7 mouse cellular contexts compared by ENCODE assay signal in the genomic region with DNA sequence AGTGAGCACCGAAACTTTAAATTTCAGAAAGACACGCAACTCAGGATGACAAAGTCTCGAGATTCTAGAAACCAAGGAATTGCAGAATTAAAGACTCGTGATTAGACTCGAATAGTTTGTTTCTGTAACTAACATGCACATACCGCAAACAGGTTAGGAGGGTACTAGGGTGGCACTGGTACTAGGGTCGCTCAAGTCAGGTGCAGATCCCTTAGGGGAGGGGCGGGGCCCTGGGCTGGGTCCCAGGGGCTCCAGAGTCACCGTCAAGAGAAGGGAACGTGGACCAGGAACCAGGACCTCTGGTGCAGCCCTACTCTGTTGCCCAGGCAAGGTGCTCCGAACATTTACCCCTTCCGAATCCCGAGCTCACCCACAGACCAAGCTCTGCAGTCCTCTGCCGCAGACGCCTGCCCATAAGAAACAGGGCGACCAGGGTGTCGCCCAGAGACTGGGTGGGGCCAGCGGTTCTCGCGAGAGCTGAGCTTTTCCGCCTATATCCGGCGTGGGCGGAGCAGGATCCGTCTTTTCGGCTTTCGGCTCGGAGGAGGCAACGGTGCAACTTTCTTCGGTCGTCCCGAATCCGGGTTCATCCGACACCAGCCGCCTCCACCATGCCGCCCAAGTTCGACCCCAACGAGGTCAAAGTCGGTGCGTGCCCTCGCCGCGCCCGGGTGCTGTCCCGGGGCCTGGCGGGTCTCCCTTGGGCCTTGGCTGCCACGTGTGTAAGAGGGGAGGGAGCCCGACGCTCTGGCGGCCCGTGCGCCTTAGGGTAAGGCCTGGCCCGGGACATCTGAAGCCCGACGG. TPM values are rescaled to one million over a fixed set of nuclear protein-coding genes. Genes with fewer than 3 reads are reported as not detected.
A peak's percentile ranks its signal among the peaks of the same experiment; 100 is the strongest.
DNase-seq lines count a peak whose midpoint lies in the region; ATAC-seq lines count a peak whose summit lies in the region.

Gene Rpl12, plus strand, starts transcription at position 368 of the 804 bp plus-strand sequence.
Gene Lrsam1, minus strand, starts transcription at position 423 of the 804 bp plus-strand sequence.

- H3K4me2 ChIP-seq in limb, embryonic 11.5 days (ENCODE audit: low read depth, severe bottlenecking): peak within 1 kb of the TSS; percentile 68
- H3K4me2 ChIP-seq in midbrain, embryonic 14.5 days (ENCODE audit: low read length): peak within 1 kb of the TSS; percentile 98

- peak within 1 kb of the TSS; percentile 96 for H3K27ac ChIP-seq in embryonic facial prominence, embryonic 10.5 days (replicated peaks)
- peak within 1 kb of the TSS; percentile 57 for H3K27ac ChIP-seq in limb, embryonic 11.5 days (replicated peaks; ENCODE audit: low read depth, low read length)
- peak within 1 kb of the TSS; percentile 76 for H3K27ac ChIP-seq in midbrain, embryonic 14.5 days (replicated peaks; ENCODE audit: low read depth, low read length)

- peaks cover 45% of the 10 kb centered on the region for H3K36me3 ChIP-seq in embryonic facial prominence, embryonic 10.5 days (replicated peaks)
- H3K36me3 ChIP-seq in limb, embryonic 11.5 days (ENCODE audit: control insufficient read depth, insufficient read depth, low read length): peaks cover 13% of the 10 kb centered on the region
- peaks cover 40% of the 10 kb centered on the region for H3K36me3 ChIP-seq in midbrain, embryonic 14.5 days (ENCODE audit: control insufficient read depth, insufficient read depth, low read length)

- H3K4me3 ChIP-seq in embryonic facial prominence, embryonic 10.5 days: peak within 1 kb of the TSS; percentile 88
- peak within 1 kb of the TSS; percentile 75 for H3K4me3 ChIP-seq in limb, embryonic 11.5 days (ENCODE audit: low read depth, low read length)
- peak within 1 kb of the TSS; percentile 81 for H3K4me3 ChIP-seq in midbrain, embryonic 14.5 days (replicated peaks; ENCODE audit: low read depth, low read length)

- peaks cover 45% of the 10 kb centered on the region for H3K4me1 ChIP-seq in embryonic facial prominence, embryonic 10.5 days
- peaks cover 16% of the 10 kb centered on the region for H3K4me1 ChIP-seq in limb, embryonic 11.5 days (ENCODE audit: control insufficient read depth, insufficient read depth, low read length)
- H3K4me1 ChIP-seq in midbrain, embryonic 14.5 days (ENCODE audit: control insufficient read depth, insufficient read depth, low read length): peaks cover 20% of the 10 kb centered on the region

- WGBS in embryonic facial prominence, embryonic 10.5 days: 3% methylated on average over 55 of the region's 55 CpGs
- 3% methylated on average over 55 of the region's 55 CpGs for whole genome bisulfite sequencing in limb, embryonic 11.5 days
- 4% methylated on average over 55 of the region's 55 CpGs for WGBS in midbrain, embryonic 14.5 days

- ATAC-seq in granulocyte monocyte progenitor cell, adult 5-6 weeks (replicated peaks; ENCODE audit: poor library complexity, severe bottlenecking): peak; percentile 83
- ATAC-seq in limb, embryonic 11.5 days (ENCODE audit: insufficient number of reproducible peaks, low FRiP score, low TSS enrichment, low read depth): peak; percentile 90
- peak; percentile 94 for ATAC-seq in midbrain, embryonic 14.5 days (ENCODE audit: low FRiP score, low TSS enrichment)

- peak; percentile 97 for DNase-seq in adrenal gland, postnatal 10 days
- peak; percentile 94 for DNase-seq in embryonic facial prominence, embryonic 10.5 days (ENCODE audit: low spot score)
- DNase-seq in kidney, adult 11 months: peak; percentile 91
- peak; percentile 95 for DNase-seq in limb, embryonic 11.5 days (ENCODE audit: low spot score)
- DNase-seq in midbrain, embryonic 14.5 days: peak; percentile 97
- DNase-seq in spleen, adult 18-20 months: peak; percentile 92 to 96

- peak within 1 kb of the TSS; percentile 90 for H3K9ac ChIP-seq in limb, embryonic 11.5 days (ENCODE audit: low read length)
- H3K9ac ChIP-seq in midbrain, embryonic 14.5 days (replicated peaks; ENCODE audit: low read length): peak within 1 kb of the TSS; percentile 81

- no peaks in the 10 kb centered on the region for H3K27me3 ChIP-seq in embryonic facial prominence, embryonic 10.5 days (replicated peaks; ENCODE audit: low read depth, poor library complexity, severe bottlenecking)
- no peaks in the 10 kb centered on the region for H3K27me3 ChIP-seq in limb, embryonic 11.5 days (ENCODE audit: control insufficient read depth, insufficient read depth, low read length)
- no peaks in the 10 kb centered on the region for H3K27me3 ChIP-seq in midbrain, embryonic 14.5 days (ENCODE audit: control insufficient read depth, insufficient read depth, low read length)

- no peaks in the 10 kb centered on the region for H3K9me3 ChIP-seq in embryonic facial prominence, embryonic 10.5 days
- H3K9me3 ChIP-seq in limb, embryonic 11.5 days (ENCODE audit: control insufficient read depth, low read length): no peaks in the 10 kb centered on the region
- no peaks in the 10 kb centered on the region for H3K9me3 ChIP-seq in midbrain, embryonic 14.5 days (ENCODE audit: control insufficient read depth, low read length)

RNA-seq across cellular contexts. Expression of gene Rpl12, which starts in this region (rescaled TPM):
- total RNA-seq in adrenal gland, postnatal 10 days (2021): 100 to 1,000 TPM; 174 to 187 TPM
- 196 and 200 TPM in 2 replicates for polyA plus RNA-seq in embryonic facial prominence, embryonic 10.5 days (2016; fragmentation: Nextera tagmentation; extraction: Ambion mirVana)
- 3,079 and 3,298 TPM in 2 replicates for total RNA-seq in granulocyte monocyte progenitor cell, adult 5-6 weeks (2014; fragmentation: Nextera tagmentation)
- 2,139 and 2,991 TPM in 2 replicates for total RNA-seq in granulocyte monocyte progenitor cell, adult 5-6 weeks (2017)
- polyA plus RNA-seq in limb, embryonic 11.5 days (2014; fragmentation: Nextera tagmentation; extraction: Ambion mirVana): 191 and 198 TPM in 2 replicates
- 105 and 110 TPM in 2 replicates for polyA plus RNA-seq in midbrain, embryonic 14.5 days (2014; fragmentation: Nextera tagmentation; extraction: Ambion mirVana)

RNA-seq across cellular contexts. Expression of gene Lrsam1, which starts in this region (rescaled TPM):
- total RNA-seq in adrenal gland, postnatal 10 days (2021): 10 to 100 TPM; 14.6 to 23.7 TPM
- 7.8 and 8.9 TPM in 2 replicates for polyA plus RNA-seq in embryonic facial prominence, embryonic 10.5 days (2016; fragmentation: Nextera tagmentation; extraction: Ambion mirVana)
- 9.6 and 14.7 TPM in 2 replicates for total RNA-seq in granulocyte monocyte progenitor cell, adult 5-6 weeks (2014; fragmentation: Nextera tagmentation)
- 2.8 and 3.2 TPM in 2 replicates for total RNA-seq in granulocyte monocyte progenitor cell, adult 5-6 weeks (2017)
- polyA plus RNA-seq in limb, embryonic 11.5 days (2014; fragmentation: Nextera tagmentation; extraction: Ambion mirVana): 6.0 and 7.0 TPM in 2 replicates
- polyA plus RNA-seq in midbrain, embryonic 14.5 days (2014; fragmentation: Nextera tagmentation; extraction: Ambion mirVana): 19.8 and 20.2 TPM in 2 replicates

Comparison
In these comparisons a context has a peak if more than half of its experiments do, and no peak if none do; other contexts are left out.
1. Peak in every context shown above with its lines: DNase-seq, ATAC-seq, H3K4me3 ChIP-seq and H3K27ac ChIP-seq.
2. RNA of gene Rpl12 (total RNA-seq): 2,139 to 3,298 TPM in granulocyte monocyte progenitor cell, adult 5-6 weeks; 174 to 187 TPM in adrenal gland, postnatal 10 days; every median in the first group is over 10 times any median in the second.